Comparison of ENCODE assay signal across 8 mouse cellular contexts in the genomic region with DNA sequence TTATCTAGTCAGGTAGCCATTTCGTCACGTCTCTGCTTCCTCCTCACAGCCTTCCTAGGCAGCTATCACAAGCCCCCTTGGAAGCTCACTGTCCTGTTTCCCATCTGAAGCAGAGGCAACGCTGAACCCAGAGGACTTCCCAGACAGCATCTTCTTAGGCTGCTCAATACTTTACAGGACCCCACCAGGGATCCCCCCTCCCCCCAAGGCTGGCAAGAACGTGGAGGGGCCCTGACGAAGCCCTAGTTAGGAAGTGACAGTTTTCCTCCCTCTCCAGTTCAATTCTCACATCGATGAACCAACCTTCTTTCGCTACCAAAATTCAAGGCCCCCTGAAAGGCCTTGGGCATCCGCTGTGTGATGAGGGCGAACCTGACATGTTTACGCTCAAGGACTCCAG. TPM values are rescaled to one million over a fixed set of nuclear protein-coding genes. Genes with fewer than 3 reads are reported as not detected.
DNase-seq lines count a peak whose midpoint lies in the region; ATAC-seq lines count a peak whose summit lies in the region.

No protein-coding gene starts in this region.

- H3K27ac ChIP-seq in heart, embryonic 14.5 days (replicated peaks in 1 of 2; ENCODE audit: control insufficient read depth in 1 of 2, insufficient read depth in 1 of 2, low read depth in 2 of 2, low read length in 2 of 2), result peak overlapping the region; percentile 91 to 94
- peak overlapping the region; percentile 65 for H3K27ac ChIP-seq in limb, embryonic 11.5 days (replicated peaks; ENCODE audit: low read depth, low read length)
- peak overlapping the region; percentile 70 for H3K27ac ChIP-seq in midbrain, embryonic 11.5 days (ENCODE audit: low read depth, low read length)

- peak overlapping the region; percentile 81 for H3K4me2 ChIP-seq in heart, embryonic 14.5 days (ENCODE audit: low read length)
- H3K4me2 ChIP-seq in limb, embryonic 11.5 days (ENCODE audit: low read depth, severe bottlenecking), result peak overlapping the region; percentile 54
- H3K4me2 ChIP-seq in midbrain, embryonic 11.5 days, result peak overlapping the region; percentile 92

- H3K27me3 ChIP-seq in heart, embryonic 14.5 days (ENCODE audit: control insufficient read depth, insufficient read depth, low read length), result no peaks in the 10 kb centered on the region
- no peaks in the 10 kb centered on the region for H3K27me3 ChIP-seq in limb, embryonic 11.5 days (ENCODE audit: control insufficient read depth, insufficient read depth, low read length)
- no peaks in the 10 kb centered on the region for H3K27me3 ChIP-seq in midbrain, embryonic 11.5 days (ENCODE audit: control insufficient read depth, insufficient read depth, low read length)

- H3K4me1 ChIP-seq in heart, embryonic 14.5 days (ENCODE audit: control insufficient read depth in 2 of 2, insufficient read depth in 2 of 2, low read length in 2 of 2), result peaks cover 0 to 18% of the 10 kb centered on the region in 2 experiments; a peak in 2 of 4 replicates
- no peaks in the 10 kb centered on the region for H3K4me1 ChIP-seq in limb, embryonic 11.5 days (ENCODE audit: control insufficient read depth, insufficient read depth, low read length)
- H3K4me1 ChIP-seq in midbrain, embryonic 11.5 days (ENCODE audit: control insufficient read depth, insufficient read depth, low read length), result peaks cover 12% of the 10 kb centered on the region

- peak overlapping the region; percentile 78 to 97 for H3K4me3 ChIP-seq in heart, embryonic 14.5 days (ENCODE audit: control insufficient read depth in 1 of 2, insufficient read depth in 1 of 2, low read depth in 1 of 2, low read length in 2 of 2)
- H3K4me3 ChIP-seq in limb, embryonic 11.5 days (ENCODE audit: low read depth, low read length), result peak overlapping the region; percentile 86
- peak overlapping the region; percentile 90 for H3K4me3 ChIP-seq in midbrain, embryonic 11.5 days (ENCODE audit: low read depth, low read length)

- no peaks in the 10 kb centered on the region for H3K9me3 ChIP-seq in heart, embryonic 14.5 days (ENCODE audit: control insufficient read depth, low read length)
- no peaks in the 10 kb centered on the region for H3K9me3 ChIP-seq in limb, embryonic 11.5 days (ENCODE audit: control insufficient read depth, low read length)
- H3K9me3 ChIP-seq in midbrain, embryonic 11.5 days (ENCODE audit: control insufficient read depth, low read length), result no peaks in the 10 kb centered on the region

- peak overlapping the region; percentile 97 for H3K9ac ChIP-seq in heart, embryonic 14.5 days (ENCODE audit: low read length)
- H3K9ac ChIP-seq in limb, embryonic 11.5 days (ENCODE audit: low read length), result peak overlapping the region; percentile 94
- peak overlapping the region; percentile 89 for H3K9ac ChIP-seq in midbrain, embryonic 11.5 days (ENCODE audit: low read length)

- peak; percentile 65 to 68 for DNase-seq in cerebellum, postnatal 14 days
- DNase-seq in cerebellum, adult 9-10 months, result no peak
- DNase-seq in thymus, postnatal 10 days (ENCODE audit: low spot score in 2 of 2), result peak; percentile 33 to 38
- DNase-seq in thymus, postnatal 25 days, result no peak
- DNase-seq in limb, embryonic 11.5 days (ENCODE audit: low spot score), result no peak
- no peak for DNase-seq in midbrain, embryonic 11.5 days (ENCODE audit: low spot score, missing footprints)
- DNase-seq in ovary, postnatal 36 days (ENCODE audit: low spot score), result no peak

- ATAC-seq in heart, embryonic 14.5 days (ENCODE audit: insufficient number of reproducible peaks, insufficient read depth, low FRiP score, low read depth), result no peak
- peak; percentile 14; the same call in 1 of the 2 replicates for ATAC-seq in limb, embryonic 11.5 days (ENCODE audit: insufficient number of reproducible peaks, low FRiP score, low TSS enrichment, low read depth)
- ATAC-seq in midbrain, embryonic 11.5 days (ENCODE audit: low FRiP score), result peak; percentile 43

- H3K36me3 ChIP-seq in heart, embryonic 14.5 days (ENCODE audit: control insufficient read depth, insufficient read depth, low read length), result no peaks in the 10 kb centered on the region
- H3K36me3 ChIP-seq in limb, embryonic 11.5 days (ENCODE audit: control insufficient read depth, insufficient read depth, low read length), result no peaks in the 10 kb centered on the region
- no peaks in the 10 kb centered on the region for H3K36me3 ChIP-seq in midbrain, embryonic 11.5 days (ENCODE audit: control insufficient read depth, insufficient read depth, low read length)

- under 1% methylated on average over 10 of the region's 10 CpGs for WGBS in heart, embryonic 14.5 days
- 1% methylated on average over 10 of the region's 10 CpGs for WGBS in limb, embryonic 11.5 days
- 3% methylated on average over 10 of the region's 10 CpGs for WGBS in midbrain, embryonic 11.5 days

RNA-seq across cellular contexts. Expression of gene Fhl4, which starts 0.5 kb away (rescaled TPM):
- polyA plus RNA-seq in heart, embryonic 14.5 days (2014; fragmentation: Nextera tagmentation; extraction: Ambion mirVana), result 1.6 and 1.9 TPM in 2 replicates
- polyA plus RNA-seq in limb, embryonic 11.5 days (2014; fragmentation: Nextera tagmentation; extraction: Ambion mirVana), result 1.1 and 1.5 TPM in 2 replicates
- polyA plus RNA-seq in midbrain, embryonic 11.5 days (2014; fragmentation: Nextera tagmentation; extraction: Ambion mirVana), result 1.2 TPM in 2 replicates

RNA-seq across cellular contexts. Expression of gene Tmem263, which starts 0.6 kb away (rescaled TPM):
- polyA plus RNA-seq in heart, embryonic 14.5 days (2014; fragmentation: Nextera tagmentation; extraction: Ambion mirVana), result 50.1 and 52.9 TPM in 2 replicates
- 81.7 and 90.6 TPM in 2 replicates for polyA plus RNA-seq in limb, embryonic 11.5 days (2014; fragmentation: Nextera tagmentation; extraction: Ambion mirVana)
- polyA plus RNA-seq in midbrain, embryonic 11.5 days (2014; fragmentation: Nextera tagmentation; extraction: Ambion mirVana), result 51.7 and 62.1 TPM in 2 replicates

RNA-seq across cellular contexts. Expression of gene Mterf2, which starts 26.0 kb away (rescaled TPM):
- 13.8 and 16.1 TPM in 2 replicates for polyA plus RNA-seq in heart, embryonic 14.5 days (2014; fragmentation: Nextera tagmentation; extraction: Ambion mirVana)
- polyA plus RNA-seq in limb, embryonic 11.5 days (2014; fragmentation: Nextera tagmentation; extraction: Ambion mirVana), result 24.4 and 27.6 TPM in 2 replicates
- polyA plus RNA-seq in midbrain, embryonic 11.5 days (2014; fragmentation: Nextera tagmentation; extraction: Ambion mirVana), result 37.2 and 39.2 TPM in 2 replicates

Comparison
In these comparisons a context has a peak if more than half of its experiments do, and no peak if none do; other contexts are left out.
1. DNase-seq: peak in cerebellum, postnatal 14 days (2 of 2) and thymus, postnatal 10 days (2 of 2); none in cerebellum, adult 9-10 months (single experiment), thymus, postnatal 25 days (single experiment), limb, embryonic 11.5 days (single experiment), midbrain, embryonic 11.5 days (single experiment) and ovary, postnatal 36 days (single experiment).
2. Peak in every context shown above with its lines, with median percentiles within 50 percentile points of each other: H3K27ac ChIP-seq, H3K4me2 ChIP-seq, H3K4me3 ChIP-seq and H3K9ac ChIP-seq.